Mouse (Mus musculus): ENCODE data around the gene Dkk3. TPM values are rescaled to one million over a fixed set of nuclear protein-coding genes. Genes with fewer than 3 reads are reported as not detected.

Dkk3 gene
- polyA plus RNA-seq, 1 experiment from 2014 or later, result 18.5 TPM

DNA sequence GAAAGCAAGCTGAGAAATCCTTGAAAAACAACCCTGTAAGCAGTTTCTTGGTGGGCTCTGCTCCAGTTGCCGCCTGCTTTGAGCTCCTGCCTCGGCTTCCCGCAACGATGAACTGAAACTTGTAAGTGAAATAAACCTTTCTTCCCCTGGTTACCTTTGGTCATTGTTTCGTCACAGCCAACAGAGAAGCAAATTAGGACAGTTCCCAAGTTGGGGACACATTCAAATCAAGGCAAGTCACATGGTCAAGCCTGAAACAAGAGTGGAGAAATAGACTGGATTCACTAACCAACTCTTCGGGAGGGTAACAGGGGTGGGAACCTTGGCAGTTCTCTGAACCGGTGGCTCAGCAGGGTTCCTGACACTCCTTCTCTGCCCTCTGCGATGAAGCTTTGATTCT lies 38.6 kb upstream of the Dkk3 start:
- Histone ChIP-seq H3K4me1 (ENCODE audit: control insufficient read depth, insufficient read depth, low read length) (no peaks in the 10 kb centered on the region), H3K4me2 (ENCODE audit: low read length) (no peak overlapping the region), H3K9me3 (ENCODE audit: control insufficient read depth, low read length) (no peaks in the 10 kb centered on the region), H3K9ac (replicated peaks; ENCODE audit: low read length) (no peak overlapping the region), H3K36me3 (ENCODE audit: control insufficient read depth, insufficient read depth, low read length) (no peaks in the 10 kb centered on the region), H3K4me3 (replicated peaks; ENCODE audit: low read depth, low read length) (no peak overlapping the region), H3K27me3 (ENCODE audit: control insufficient read depth, insufficient read depth, low read length) (no peaks in the 10 kb centered on the region), H3K27ac (replicated peaks; ENCODE audit: low read depth, low read length) (no peak overlapping the region)
- ATAC-seq (ENCODE audit: low FRiP score, low TSS enrichment) (no peak), DNase-seq (no peak)
- WGBS, result 78% methylated on average over 8 of the region's 8 CpGs

DNA sequence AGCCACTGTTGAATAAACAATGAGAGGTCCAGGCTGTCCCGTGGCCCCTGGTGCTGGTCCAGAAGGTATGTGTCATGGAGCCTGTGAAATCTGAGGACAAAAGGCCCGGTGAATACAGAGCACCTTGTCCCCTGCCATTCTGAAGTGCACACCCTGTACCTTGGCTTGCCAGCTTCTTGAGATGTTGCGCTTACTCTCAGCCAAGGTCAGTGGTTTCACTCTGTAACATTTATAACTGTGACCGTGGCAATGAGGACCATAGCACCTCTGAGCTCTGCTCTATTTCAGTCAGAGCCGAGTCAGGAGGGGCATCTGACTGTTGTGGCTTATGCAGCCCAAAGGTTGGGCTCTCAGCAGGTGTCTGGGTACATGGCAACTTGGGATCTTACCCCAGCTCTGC lies 35.4 kb upstream of the Dkk3 start:
- Histone ChIP-seq H3K4me2 (ENCODE audit: low read length) (no peak overlapping the region), H3K4me3 (replicated peaks; ENCODE audit: low read depth, low read length) (no peak overlapping the region), H3K27me3 (ENCODE audit: control insufficient read depth, insufficient read depth, low read length) (no peaks in the 10 kb centered on the region), H3K9ac (replicated peaks; ENCODE audit: low read length) (no peak overlapping the region), H3K9me3 (ENCODE audit: control insufficient read depth, low read length) (no peaks in the 10 kb centered on the region), H3K36me3 (ENCODE audit: control insufficient read depth, insufficient read depth, low read length) (no peaks in the 10 kb centered on the region), H3K27ac (replicated peaks; ENCODE audit: low read depth, low read length) (no peak overlapping the region), H3K4me1 (ENCODE audit: control insufficient read depth, insufficient read depth, low read length) (no peaks in the 10 kb centered on the region)
- DNase-seq (no peak), ATAC-seq (ENCODE audit: low FRiP score, low TSS enrichment) (no peak)
- WGBS, result 82% methylated on average over 5 of the region's 5 CpGs

DNA sequence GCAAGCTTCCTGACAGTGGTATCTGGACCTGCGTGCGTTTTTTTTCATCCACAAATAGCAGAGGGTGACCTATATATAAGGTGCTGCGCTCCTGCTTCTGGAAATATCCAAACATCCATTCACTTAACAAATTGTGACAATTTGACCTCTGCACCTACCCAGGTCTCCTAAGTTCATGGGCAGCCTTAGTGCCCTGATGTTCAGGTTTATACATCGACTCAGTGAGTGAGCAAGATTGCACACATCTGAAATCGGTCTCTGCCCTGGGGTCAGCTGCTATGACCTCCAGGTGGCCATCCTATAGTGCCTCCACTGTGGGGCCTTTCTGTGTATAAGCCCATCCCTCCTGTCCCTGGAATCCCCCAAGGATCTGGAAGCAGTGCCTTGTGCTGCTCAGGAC lies 33.9 kb upstream of the Dkk3 start:
- no peaks in the 10 kb centered on the region for H3K4me1 ChIP-seq (ENCODE audit: control insufficient read depth, insufficient read depth, low read length)
- DNase-seq (no peak), ATAC-seq (ENCODE audit: low FRiP score, low TSS enrichment) (no peak)
- no peaks in the 10 kb centered on the region for H3K36me3 ChIP-seq (ENCODE audit: control insufficient read depth, insufficient read depth, low read length)
- no peak overlapping the region for H3K9ac ChIP-seq (replicated peaks; ENCODE audit: low read length)
- H3K4me2 ChIP-seq (ENCODE audit: low read length), result no peak overlapping the region
- 92% methylated on average over 5 of the region's 5 CpGs for WGBS
- no peaks in the 10 kb centered on the region for H3K9me3 ChIP-seq (ENCODE audit: control insufficient read depth, low read length)
- H3K27ac ChIP-seq (replicated peaks; ENCODE audit: low read depth, low read length), result no peak overlapping the region
- no peaks in the 10 kb centered on the region for H3K27me3 ChIP-seq (ENCODE audit: control insufficient read depth, insufficient read depth, low read length)
- no peak overlapping the region for H3K4me3 ChIP-seq (replicated peaks; ENCODE audit: low read depth, low read length)

DNA sequence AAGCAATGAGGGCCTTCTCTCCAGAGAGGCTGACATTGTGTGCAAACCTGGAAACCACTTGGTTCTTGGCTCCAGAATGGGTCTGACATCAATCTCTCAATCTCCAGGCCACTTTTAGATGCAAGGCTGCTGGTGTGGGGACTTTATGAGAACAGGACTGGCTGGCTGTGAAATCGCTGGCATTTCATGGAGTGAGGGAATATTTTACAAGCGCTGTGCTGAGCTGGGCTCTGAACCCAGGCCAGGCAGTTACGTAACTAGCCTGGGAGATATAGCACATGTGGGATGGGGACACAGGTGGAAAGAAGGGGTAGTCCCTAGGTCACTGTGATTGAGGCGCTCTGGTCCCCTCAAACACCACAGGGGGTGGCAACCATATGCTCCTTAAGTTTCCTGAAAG lies 33.4 kb upstream of the Dkk3 start:
- H3K27ac ChIP-seq (replicated peaks; ENCODE audit: low read depth, low read length), result no peak overlapping the region
- 88% methylated on average over 4 of the region's 4 CpGs for WGBS
- no peak overlapping the region for H3K4me3 ChIP-seq (replicated peaks; ENCODE audit: low read depth, low read length)
- ATAC-seq (ENCODE audit: low FRiP score, low TSS enrichment) (no peak), DNase-seq (no peak)
- H3K9me3 ChIP-seq (ENCODE audit: control insufficient read depth, low read length), result no peaks in the 10 kb centered on the region
- no peak overlapping the region for H3K4me2 ChIP-seq (ENCODE audit: low read length)
- H3K4me1 ChIP-seq (ENCODE audit: control insufficient read depth, insufficient read depth, low read length), result no peaks in the 10 kb centered on the region
- no peaks in the 10 kb centered on the region for H3K27me3 ChIP-seq (ENCODE audit: control insufficient read depth, insufficient read depth, low read length)
- no peak overlapping the region for H3K9ac ChIP-seq (replicated peaks; ENCODE audit: low read length)
- H3K36me3 ChIP-seq (ENCODE audit: control insufficient read depth, insufficient read depth, low read length), result no peaks in the 10 kb centered on the region

DNA sequence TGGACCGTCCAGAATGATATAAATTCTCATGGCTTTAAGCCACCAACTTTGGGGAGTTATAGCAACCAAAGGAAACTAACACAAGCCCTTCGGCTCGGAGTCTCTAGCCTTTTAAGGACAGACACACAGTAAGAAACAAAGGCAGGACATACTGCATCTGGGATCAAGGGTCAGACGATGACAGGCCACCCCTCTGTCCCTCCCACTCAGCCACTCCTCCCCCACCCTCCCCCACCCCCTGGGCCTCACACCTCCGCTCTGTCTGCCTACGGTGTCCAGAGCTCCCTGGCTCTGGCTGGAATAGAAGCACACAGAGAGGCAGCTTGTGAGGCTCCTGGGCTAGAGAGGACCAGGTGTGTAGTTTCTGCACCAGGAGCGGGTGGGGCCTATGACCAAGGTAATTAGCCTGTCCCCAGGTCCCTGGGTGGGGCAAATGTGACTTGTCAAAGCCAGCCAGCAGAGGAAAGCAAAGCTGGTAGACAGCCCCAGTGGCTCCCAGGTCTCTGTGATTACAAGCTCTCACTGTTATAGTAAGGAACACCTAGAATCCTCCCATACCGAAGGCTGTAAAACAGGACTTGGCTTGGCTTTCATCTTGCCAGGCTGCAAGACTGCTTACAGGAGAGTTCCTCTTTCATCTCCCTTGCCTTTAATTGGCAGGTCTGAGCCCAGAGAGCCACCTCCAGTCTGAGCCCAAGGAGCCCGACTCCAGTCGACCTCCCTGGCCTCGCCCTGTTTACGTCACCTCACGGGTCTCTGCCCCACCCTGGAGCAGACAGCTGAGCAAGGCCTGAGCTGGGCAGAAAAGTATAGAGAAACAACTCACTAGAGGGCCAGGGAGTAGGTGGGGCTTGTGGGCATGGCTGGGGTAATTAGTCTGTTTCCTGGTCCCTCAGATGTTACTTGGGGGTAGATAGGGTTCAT lies 28.9 kb upstream of the Dkk3 start:
- Histone ChIP-seq H3K27me3 (ENCODE audit: control insufficient read depth, insufficient read depth, low read length) (no peaks in the 10 kb centered on the region), H3K27ac (replicated peaks; ENCODE audit: low read depth, low read length) (no peak overlapping the region), H3K4me1 (ENCODE audit: control insufficient read depth, insufficient read depth, low read length) (no peaks in the 10 kb centered on the region), H3K9ac (replicated peaks; ENCODE audit: low read length) (no peak overlapping the region), H3K4me2 (ENCODE audit: low read length) (no peak overlapping the region), H3K4me3 (replicated peaks; ENCODE audit: low read depth, low read length) (no peak overlapping the region), H3K36me3 (ENCODE audit: control insufficient read depth, insufficient read depth, low read length) (no peaks in the 10 kb centered on the region), H3K9me3 (ENCODE audit: control insufficient read depth, low read length) (no peaks in the 10 kb centered on the region)
- WGBS, result 81% methylated on average over 13 of the region's 13 CpGs
- DNase-seq (no peak), ATAC-seq (ENCODE audit: low FRiP score, low TSS enrichment) (no peak)

DNA sequence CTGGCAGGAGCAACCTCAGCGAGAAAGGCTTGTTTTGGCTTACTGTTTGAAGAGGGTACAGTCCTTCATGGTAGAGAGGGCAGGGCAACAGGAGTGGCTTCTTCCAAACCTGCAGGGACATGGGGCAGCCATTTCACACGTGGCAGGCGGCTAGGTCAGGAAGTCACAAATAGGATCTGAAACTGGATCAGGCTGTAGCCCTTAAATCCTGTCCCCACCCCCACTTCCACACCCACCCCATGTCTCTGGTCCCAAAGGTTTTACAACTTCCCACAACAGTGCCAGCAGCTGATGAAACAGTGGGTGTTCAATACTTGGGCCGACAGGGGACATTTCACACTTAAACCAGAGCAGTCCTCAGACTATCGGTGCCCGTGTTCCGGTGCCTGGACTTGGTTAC lies 28.0 kb upstream of the Dkk3 start:
- no peak overlapping the region for H3K9ac ChIP-seq (replicated peaks; ENCODE audit: low read length)
- no peaks in the 10 kb centered on the region for H3K27me3 ChIP-seq (ENCODE audit: control insufficient read depth, insufficient read depth, low read length)
- H3K36me3 ChIP-seq (ENCODE audit: control insufficient read depth, insufficient read depth, low read length), result no peaks in the 10 kb centered on the region
- no peak overlapping the region for H3K4me3 ChIP-seq (replicated peaks; ENCODE audit: low read depth, low read length)
- DNase-seq (no peak), ATAC-seq (ENCODE audit: low FRiP score, low TSS enrichment) (no peak)
- H3K27ac ChIP-seq (replicated peaks; ENCODE audit: low read depth, low read length), result no peak overlapping the region
- H3K9me3 ChIP-seq (ENCODE audit: control insufficient read depth, low read length), result no peaks in the 10 kb centered on the region
- no peaks in the 10 kb centered on the region for H3K4me1 ChIP-seq (ENCODE audit: control insufficient read depth, insufficient read depth, low read length)
- WGBS, result 89% methylated on average over 7 of the region's 7 CpGs
- no peak overlapping the region for H3K4me2 ChIP-seq (ENCODE audit: low read length)

DNA sequence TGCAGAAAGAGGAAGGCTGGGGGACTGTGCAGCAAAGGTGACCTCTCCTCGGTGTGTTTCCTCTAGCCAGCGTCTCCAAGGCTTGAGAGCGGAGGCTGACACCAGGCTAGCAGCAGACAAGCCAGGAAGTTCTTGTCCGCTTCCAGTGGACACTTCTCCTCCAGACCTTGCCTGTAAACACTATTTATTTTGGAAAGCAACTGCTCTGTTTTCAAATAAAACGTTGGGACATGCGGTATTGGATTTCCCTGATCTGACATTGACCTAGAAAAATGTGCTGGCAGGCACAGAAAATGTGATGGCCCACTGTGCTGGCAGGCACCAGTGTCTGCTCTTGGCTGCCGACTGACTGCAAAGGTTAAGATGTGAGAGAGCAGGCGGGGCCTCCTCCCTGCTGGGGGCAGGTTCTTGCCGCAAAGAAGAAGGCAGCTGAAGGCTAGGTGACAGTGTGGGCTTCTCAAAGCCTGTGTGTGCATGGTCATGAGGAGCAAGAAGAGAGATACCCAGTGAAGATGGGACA lies 26.4 kb upstream of the Dkk3 start:
- WGBS, result 80% methylated on average over 9 of the region's 9 CpGs
- Histone ChIP-seq H3K9me3 (ENCODE audit: control insufficient read depth, low read length) (no peaks in the 10 kb centered on the region), H3K4me1 (ENCODE audit: control insufficient read depth, insufficient read depth, low read length) (no peaks in the 10 kb centered on the region), H3K27me3 (ENCODE audit: control insufficient read depth, insufficient read depth, low read length) (no peaks in the 10 kb centered on the region), H3K27ac (replicated peaks; ENCODE audit: low read depth, low read length) (no peak overlapping the region), H3K36me3 (ENCODE audit: control insufficient read depth, insufficient read depth, low read length) (no peaks in the 10 kb centered on the region), H3K4me2 (ENCODE audit: low read length) (no peak overlapping the region), H3K4me3 (replicated peaks; ENCODE audit: low read depth, low read length) (no peak overlapping the region), H3K9ac (replicated peaks; ENCODE audit: low read length) (no peak overlapping the region)
- no peak for ATAC-seq (ENCODE audit: low FRiP score, low TSS enrichment)
- no peak for DNase-seq

DNA sequence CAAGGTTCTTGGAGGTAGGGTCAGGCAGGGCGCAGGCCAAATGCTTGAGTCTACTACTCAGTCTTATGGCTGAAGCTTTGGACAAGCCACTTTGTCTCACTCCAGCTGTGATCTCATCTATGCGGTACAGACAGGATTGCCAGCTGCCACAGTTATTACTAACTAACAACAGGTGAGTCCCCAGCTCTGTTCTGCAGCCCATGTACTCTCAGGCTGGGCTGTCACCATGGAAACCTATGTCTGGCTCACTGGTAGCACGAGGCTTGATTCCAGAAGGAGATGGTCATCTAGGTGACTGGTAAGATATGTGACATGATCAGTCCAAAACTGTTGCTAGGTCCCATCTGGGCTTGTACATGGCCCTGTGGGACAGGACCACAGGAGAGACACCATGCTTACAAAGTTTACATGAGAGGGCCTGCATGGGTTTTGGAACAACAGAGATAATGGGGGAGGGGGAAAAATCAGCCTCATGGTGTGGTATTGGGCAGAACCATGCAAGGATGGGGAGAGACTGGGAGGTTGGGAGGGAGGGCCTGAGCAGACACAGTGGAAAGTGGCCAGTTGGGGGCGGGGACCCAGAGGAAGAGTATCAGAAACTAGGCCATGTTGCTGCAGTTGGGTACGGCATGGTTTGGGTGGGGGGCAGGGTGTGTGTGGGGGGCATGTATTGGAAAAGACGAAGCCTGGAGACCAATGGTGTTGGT lies 25.8 kb upstream of the Dkk3 start:
- ATAC-seq (ENCODE audit: low FRiP score, low TSS enrichment) (no peak), DNase-seq (peak; percentile 22)
- H3K27ac ChIP-seq (replicated peaks; ENCODE audit: low read depth, low read length), result no peak overlapping the region
- H3K36me3 ChIP-seq (ENCODE audit: control insufficient read depth, insufficient read depth, low read length), result no peaks in the 10 kb centered on the region
- H3K4me3 ChIP-seq (replicated peaks; ENCODE audit: low read depth, low read length), result no peak overlapping the region
- no peak overlapping the region for H3K4me2 ChIP-seq (ENCODE audit: low read length)
- no peaks in the 10 kb centered on the region for H3K27me3 ChIP-seq (ENCODE audit: control insufficient read depth, insufficient read depth, low read length)
- H3K4me1 ChIP-seq (ENCODE audit: control insufficient read depth, insufficient read depth, low read length), result no peaks in the 10 kb centered on the region
- WGBS, result 79% methylated on average over 6 of the region's 6 CpGs
- H3K9me3 ChIP-seq (ENCODE audit: control insufficient read depth, low read length), result no peaks in the 10 kb centered on the region
- H3K9ac ChIP-seq (replicated peaks; ENCODE audit: low read length), result no peak overlapping the region

Measured in midbrain, embryonic 14.5 days (tissue).